Mouse (Mus musculus) bone marrow macrophage, adult 2 months (primary cell): Measurements from ENCODE around the gene Cdk18.

Experiments used
- CTCF ChIP-seq: IDR thresholded peaks from 2 replicates; pipeline ENCODE4 v1.5.1; 2012; ENCODE audit warnings: low read depth, mild to moderate bottlenecking, low read length, moderate library complexity
- POLR2A ChIP-seq: IDR thresholded peaks from 2 replicates; pipeline ENCODE4 v1.6.1; 2012; ENCODE audit warnings: mild to moderate bottlenecking, low read depth, low read length, borderline replicate concordance

DNA sequence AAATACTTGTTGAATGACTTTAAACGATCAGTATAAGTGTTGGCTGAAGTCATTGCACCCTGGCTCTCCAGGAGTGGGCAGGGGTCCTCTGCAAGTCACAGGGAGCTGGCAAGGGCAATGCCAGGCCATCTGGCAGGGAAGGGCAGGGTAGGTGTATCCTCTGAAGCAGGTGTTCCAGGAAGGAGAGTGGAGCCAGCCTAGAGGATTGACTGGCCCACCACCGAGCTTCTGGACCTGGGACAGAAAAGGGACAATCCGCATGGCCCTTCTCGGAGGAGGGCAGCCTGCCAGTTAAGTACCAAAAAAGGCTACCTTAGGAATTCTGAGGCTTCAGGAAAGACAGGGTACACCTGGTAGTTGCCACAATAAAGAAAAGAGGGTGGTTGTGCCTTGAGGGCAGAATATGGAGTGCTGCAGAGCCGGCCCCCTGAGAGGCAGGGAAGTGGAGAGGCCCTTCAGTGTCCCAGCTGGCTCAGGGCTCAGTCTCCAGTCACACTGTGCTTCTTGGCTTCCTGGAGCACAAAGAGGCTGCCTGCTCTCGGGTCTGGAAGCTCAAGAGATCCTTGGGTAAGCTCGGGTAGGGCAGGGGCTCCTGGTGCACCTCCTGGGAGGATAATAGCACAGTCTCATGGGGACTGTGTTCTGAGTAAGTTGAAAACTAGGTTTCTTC is 21.9 kb upstream of the Cdk18 start:
- TF ChIP-seq POLR2A (no peak), CTCF (no peak)
